Mouse (Mus musculus) kidney, adult 2 months (tissue): ENCODE results near the gene Rbfox1.

Source experiments
- CTCF ChIP-seq: fragments of 200-500 bp; conservative IDR thresholded peaks from 2 replicates; pipeline ENCODE4 v1.5.1; 2011; ENCODE audit warnings: low read depth, mild to moderate bottlenecking, control low read depth, low read length, moderate library complexity, mixed read lengths; ENCODE audit not compliant: insufficient read depth, insufficient read length
- POLR2A ChIP-seq: fragments of 200-500 bp; IDR thresholded peaks from one replicate; pipeline ENCODE4 v1.6.1; 2011; ENCODE audit warnings: low read depth, low read length, control low read depth

GRCm38 (mm10) chr16:5961786-5962185 is 76.6 kb downstream of the Rbfox1 start:
- TF ChIP-seq CTCF (no peak), POLR2A (no peak)
